Mouse (Mus musculus) lung, postnatal 25 days (tissue): ENCODE data around the gene Mllt6.
A peak's percentile ranks its signal among the peaks of the same experiment; 100 is the strongest.

Source experiments
- DNase-seq: peaks from one replicate; pipeline ENCODE4 v3.0.0; 2022; ENCODE audit warnings: low spot score

Mllt6 gene

DNA sequence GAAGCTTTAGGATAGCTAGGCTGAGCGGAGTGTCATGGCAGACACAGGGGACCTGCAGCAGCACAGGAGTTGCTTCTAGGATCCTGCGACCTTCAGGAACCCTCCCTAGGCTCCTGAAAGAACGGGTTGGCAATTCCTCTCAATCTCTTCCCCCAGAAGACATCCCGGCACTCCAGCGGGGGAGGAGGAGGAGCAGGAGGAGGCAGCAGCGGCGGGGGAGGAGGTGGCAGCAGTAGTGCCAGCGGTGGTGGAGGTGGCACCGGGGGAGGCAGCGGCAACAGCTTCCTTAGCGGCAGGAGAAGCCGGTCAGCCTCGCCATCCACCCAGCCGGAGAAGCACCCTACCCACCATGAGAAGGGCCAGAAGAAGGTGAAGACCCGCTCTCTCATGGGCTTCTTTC lies 6.1 kb downstream of the Mllt6 start:
- no peak for DNase-seq

DNA sequence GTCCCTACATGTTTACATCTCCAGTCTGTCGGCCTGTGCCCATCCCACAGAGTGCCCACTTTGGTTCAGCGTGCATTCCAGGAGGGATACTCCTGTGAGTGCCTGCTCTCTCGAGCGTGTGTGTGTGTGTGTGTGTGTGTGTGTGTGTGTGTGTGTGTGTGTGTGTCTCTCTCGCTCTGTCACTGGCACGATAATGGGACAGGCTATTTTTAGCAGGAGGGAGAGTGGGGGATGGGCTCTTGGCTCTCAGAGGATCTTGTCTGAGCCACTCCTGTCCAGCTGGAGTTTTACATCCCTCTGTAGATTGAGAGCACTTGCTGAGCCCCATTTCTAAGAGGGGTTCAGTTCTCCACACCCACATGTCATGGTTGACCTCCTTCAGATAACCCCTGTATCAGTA lies 6.6 kb downstream of the Mllt6 start:
- no peak for DNase-seq

- no peak for DNase-seq
Observed at GRCm38 (mm10) chr11:97670234-97671176, 7.3 kb downstream of the Mllt6 start.

DNA sequence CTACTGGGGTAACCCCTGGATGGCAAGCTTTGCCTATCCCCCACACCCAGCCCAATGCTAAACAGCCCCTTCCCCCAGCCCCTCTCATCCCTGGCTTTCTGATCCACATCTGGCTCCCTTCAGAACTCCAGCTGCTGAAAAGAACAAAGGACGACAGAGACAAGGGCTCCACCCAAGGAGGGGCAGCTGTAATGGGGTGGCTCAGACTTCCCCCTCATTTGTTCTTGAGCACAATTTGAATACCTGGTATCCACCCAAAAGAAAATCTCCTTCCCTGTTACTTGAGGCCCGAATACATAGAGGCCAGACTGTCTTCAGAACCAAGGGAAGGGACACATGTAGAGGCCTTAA lies 7.9 kb downstream of the Mllt6 start:
- DNase-seq: no peak

DNA sequence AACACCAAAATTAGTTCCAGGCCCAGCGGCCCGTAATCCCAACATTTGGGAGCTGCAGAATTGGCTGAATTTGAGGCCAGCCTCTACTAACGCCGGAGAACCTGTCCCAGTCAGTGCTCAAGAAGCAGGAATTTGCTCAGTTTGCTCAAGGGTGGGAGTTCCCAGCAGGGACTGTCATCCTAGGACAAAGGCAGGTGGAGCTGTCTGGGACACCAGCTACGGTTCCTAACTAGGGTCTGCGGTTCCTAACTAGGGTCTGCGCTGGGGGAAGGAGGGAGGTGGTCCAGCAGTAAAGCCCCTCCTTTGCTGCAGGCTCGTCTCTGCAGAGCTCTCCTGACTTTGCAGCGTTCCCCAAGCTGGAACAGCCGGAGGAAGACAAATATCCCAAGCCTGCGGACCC lies 9.9 kb downstream of the Mllt6 start:
- no peak for DNase-seq

GRCm38 (mm10) chr11:97676050-97676754 lies 13.0 kb downstream of the Mllt6 start:
- peak; percentile 44 for DNase-seq

- DNase-seq: no peak
Observed at GRCm38 (mm10) chr11:97677381-97677780, 14.2 kb downstream of the Mllt6 start.

DNA sequence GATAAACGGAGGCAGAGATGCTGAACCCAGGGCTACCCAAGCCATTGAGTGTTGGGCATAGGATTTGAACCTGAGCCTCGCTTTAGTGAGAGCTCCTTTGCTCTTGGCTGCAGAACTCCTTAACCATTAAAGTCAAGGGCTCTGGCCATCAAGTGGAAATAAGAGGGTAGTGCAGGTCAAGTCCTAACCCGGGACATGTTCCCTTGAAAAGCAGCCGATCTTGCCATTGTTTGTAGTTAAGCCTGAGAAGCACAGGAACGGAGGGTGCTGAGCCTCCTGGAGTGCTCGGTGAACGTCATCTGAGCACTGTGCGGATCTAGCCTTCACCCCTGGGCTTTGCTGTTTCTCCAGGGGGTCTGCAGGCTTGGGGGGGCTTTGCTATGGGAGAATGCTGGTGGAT lies 14.6 kb downstream of the Mllt6 start:
- peak; percentile 50 for DNase-seq

DNA sequence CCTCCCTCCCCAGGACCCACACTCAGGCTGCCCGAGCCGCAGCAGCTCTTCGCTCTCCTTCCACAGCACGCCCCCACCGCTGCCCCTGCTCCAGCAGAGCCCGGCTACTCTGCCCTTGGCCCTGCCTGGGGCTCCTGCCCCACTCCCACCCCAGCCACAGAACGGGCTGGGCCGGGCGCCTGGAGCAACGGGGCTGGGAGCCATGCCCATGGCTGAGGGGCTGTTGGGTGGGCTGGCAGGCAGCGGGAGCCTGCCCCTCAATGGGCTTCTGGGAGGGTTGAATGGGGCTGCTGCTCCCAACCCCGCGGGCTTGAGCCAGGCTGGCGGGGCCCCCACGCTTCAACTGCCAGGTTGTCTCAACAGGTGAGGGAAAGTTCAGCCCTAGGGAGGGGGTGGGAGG lies 15.1 kb downstream of the Mllt6 start:
- DNase-seq: no peak

DNA sequence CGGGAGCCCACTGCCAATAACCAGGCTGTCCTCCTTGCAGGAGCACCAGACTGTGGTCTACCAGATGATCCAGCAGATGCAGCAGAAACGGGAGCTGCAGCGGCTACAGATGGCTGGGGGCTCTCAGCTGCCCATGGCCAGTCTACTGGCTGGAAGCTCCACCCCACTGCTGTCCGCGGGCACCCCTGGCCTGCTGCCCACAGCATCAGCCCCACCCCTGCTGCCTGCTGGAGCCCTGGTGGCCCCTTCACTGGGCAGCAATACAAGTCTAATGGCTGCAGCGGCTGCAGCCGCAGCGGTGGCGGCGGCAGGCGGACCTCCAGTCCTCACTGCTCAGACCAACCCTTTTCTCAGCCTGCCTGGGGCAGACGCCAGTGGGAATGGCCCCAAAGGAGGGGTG lies 17.2 kb downstream of the Mllt6 start:
- peak; percentile 59 for DNase-seq

DNA sequence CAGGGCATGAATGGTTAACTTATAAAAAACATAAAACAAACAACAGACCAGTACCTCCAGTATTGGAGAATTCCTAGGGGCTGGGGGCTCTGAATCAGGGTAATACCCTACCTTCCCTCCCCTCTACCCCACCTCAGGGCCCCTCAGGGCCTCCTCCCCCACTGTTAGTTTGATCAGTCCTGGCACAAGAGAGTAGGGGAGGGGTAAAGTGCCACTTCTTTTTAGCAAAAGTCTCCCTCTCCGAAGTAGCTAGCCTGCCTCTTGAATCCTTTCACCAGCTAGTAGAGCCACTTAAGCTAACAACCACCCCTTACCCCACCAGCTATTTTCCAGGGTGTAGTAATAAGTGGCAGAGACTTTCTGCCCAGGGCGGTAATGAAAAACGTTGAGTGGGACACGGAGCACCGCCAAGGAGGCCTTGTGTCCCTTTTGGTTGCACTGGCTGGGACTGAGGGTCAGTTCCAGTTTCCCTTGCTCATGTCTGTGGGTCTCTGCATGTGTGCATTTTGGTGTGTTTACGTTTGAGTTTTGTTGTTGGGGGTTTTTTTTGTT lies 19.4 kb downstream of the Mllt6 start:
- peak; percentile 74 for DNase-seq

GRCm38 (mm10) chr11:97684063-97684680 lies 21.0 kb downstream of the Mllt6 start:
- DNase-seq: peak; percentile 48

DNA sequence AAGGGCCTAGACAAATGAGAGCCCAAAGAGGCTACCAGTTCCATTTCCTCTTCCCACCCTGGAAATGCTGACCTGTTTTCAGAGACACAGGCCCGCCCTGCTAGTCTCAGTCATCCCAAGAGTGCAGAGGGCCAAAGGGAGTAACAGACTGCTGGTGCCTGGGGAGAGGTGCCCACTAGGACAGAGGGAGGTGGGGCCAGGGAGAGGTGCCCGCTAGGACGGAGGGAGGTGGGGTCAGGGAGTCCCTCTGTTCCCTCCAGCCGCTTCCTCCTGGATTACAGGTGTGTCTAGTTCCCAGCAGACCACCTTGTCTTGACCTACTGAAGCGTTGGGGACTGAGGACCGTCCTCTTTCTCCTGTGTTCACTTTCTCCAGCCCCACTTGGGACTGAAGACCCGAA lies 21.6 kb downstream of the Mllt6 start:
- DNase-seq: no peak

- DNase-seq: peak; percentile 97
Observed at GRCm38 (mm10) chr11:97685613-97686321, 22.6 kb downstream of the Mllt6 start, which contains the start of gene Cisd3. Cisd3 (plus strand) TSS chr11:97685826.

GRCm38 (mm10) chr11:97686322-97686908 lies 23.2 kb downstream of the Mllt6 start:
- no peak for DNase-seq

DNA sequence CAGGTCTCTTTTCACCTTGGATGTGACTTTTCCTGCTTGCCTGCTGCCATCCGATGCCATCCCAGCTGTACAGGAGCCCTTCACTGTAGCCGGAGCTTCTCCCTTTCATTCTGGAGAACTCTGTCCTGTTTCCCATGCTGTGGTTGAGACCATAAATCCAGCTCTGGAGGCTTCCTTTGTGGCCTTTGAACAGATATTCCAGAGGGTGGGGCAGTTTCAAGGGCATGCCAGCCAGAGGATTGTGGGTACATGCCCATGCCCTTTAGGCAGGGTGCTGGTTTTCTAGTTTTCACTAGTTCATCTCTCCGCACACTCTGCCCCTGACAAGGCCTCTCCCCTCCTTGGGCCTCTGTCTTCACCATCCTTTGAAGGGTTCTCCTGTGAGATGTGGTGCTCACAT lies 23.8 kb downstream of the Mllt6 start:
- no peak for DNase-seq

DNA sequence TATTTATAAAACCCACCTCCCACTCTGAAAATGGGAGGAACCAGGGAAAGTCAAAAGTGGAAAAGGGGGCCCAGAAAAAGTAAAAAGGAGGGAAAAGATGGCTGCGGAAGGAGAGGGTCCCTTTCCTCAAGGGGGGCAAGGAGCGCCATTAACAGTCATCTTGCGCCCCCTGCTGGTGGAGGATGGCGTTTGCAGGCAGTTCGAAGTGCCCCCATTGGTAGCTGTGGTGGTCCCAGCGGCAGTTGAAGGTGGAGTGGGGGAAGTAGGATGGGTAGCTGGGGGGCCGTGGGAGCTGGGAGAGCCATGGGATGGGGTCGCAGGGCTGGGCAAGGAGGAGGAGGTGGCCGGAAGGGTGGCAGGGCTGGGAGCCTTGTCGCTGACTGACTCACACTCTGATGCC lies 26.6 kb downstream of the Mllt6 start:
- DNase-seq: peak; percentile 46

DNA sequence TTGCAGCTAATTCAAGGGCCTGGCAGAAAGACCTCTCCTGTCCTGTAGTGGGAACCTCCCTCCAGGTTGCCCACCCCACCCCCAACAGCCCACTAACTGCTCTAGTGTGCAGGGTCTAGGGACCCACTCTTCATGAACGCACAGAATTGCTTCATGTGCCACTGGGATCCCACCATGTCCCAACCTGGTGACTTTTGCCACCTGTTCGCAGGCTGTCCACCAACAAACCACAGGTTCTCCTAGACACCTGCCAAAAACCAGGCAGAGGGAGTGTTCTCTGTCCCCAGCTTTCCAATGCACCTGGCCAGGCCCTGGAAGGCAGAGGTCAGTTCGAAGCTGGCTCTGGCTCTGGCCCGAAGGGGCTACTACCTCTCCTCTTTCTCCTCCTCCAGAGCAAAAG lies 31.2 kb downstream of the Mllt6 start:
- DNase-seq: no peak

DNA sequence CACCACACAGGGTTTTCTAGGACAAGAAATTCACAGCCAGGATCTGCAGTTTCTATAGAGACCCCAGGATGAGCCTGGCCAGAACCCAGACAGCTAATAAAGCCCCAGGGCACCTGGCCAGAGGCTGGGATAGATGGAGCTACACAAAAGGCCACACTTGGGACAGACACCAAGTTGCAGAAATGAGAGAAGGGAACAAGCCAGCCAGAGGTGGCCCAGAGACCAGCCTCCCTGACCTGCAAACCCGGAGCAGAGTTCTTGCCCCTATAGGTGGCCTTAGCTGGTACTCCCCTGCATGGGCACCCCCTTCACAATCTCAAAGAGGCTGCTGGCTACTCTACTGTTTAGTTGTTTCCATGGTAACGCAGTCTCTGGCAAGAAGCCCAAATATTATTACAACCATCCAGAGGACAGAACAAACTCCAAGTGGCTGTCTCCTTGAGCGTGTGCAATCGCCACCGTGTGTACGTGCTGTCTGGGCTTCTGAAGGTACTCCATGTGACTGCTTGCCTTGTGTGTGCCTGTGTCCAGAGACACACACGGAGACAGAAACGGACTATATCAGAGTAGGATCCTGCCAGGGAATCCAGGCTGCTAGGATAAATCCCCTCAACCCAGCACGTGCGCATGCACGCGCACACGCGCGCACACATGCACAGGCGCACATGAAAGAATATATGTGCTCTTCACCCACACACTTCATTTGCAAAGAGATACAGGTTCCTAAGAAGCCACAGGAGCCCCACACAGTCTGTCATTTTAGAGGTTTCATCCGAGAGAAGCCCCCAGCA lies 31.9 kb downstream of the Mllt6 start:
- peak; percentile 65 for DNase-seq

- no peak for DNase-seq
Observed at GRCm38 (mm10) chr11:97695712-97696401, 32.6 kb downstream of the Mllt6 start.
